Mouse (Mus musculus) bone marrow macrophage, adult 2 months (primary cell): ENCODE data around the gene Calm3.

Experiments used
- CTCF ChIP-seq: IDR thresholded peaks from 2 replicates; pipeline ENCODE4 v1.5.1; 2012; ENCODE audit warnings: low read depth, mild to moderate bottlenecking, low read length, moderate library complexity
- POLR2A ChIP-seq: IDR thresholded peaks from 2 replicates; pipeline ENCODE4 v1.6.1; 2012; ENCODE audit warnings: mild to moderate bottlenecking, low read depth, low read length, borderline replicate concordance

- TF ChIP-seq POLR2A (no peak), CTCF (no peak)
Observed at GRCm38 (mm10) chr7:16924037-16924834, at the start of gene Calm3.
